ENCODE assay signal across 13 mouse cellular contexts in genomic region chr11:5425106-5425505, GRCm38 (mm10). TPM values are rescaled to one million over a fixed set of nuclear protein-coding genes. Genes with fewer than 3 reads are reported as not detected.
DNase-seq lines count a peak whose midpoint lies in the region; ATAC-seq lines count a peak whose summit lies in the region.
"Had no signal": no experiment of that assay in that cellular context is flagged by ENCODE, and none has a peak within 500 bp of the region (broad histone marks: within the 10 kb centered on the region; RNA-seq: fewer than 3 reads in every experiment).

No protein-coding gene starts in this region.

- no peak overlapping the region for H3K4me3 ChIP-seq in forebrain, embryonic 13.5 days
- H3K4me3 ChIP-seq in forebrain, embryonic 10.5 days, result no peak overlapping the region
- H3K4me3 ChIP-seq in forebrain, embryonic 16.5 days (replicated peaks; ENCODE audit: low read length), result no peak overlapping the region
- H3K4me3 ChIP-seq: limb, embryonic 10.5 days; neural tube, embryonic 12.5 days had no signal

- peak; percentile 50; the same call in 1 of the 2 replicates for ATAC-seq in forebrain, embryonic 13.5 days
- peak; percentile 84 for ATAC-seq in forebrain, embryonic 16.5 days

- no peaks in the 10 kb centered on the region for H3K36me3 ChIP-seq in forebrain, embryonic 13.5 days (ENCODE audit: poor library complexity, severe bottlenecking)
- no peaks in the 10 kb centered on the region for H3K36me3 ChIP-seq in forebrain, embryonic 10.5 days (replicated peaks)
- H3K36me3 ChIP-seq in forebrain, embryonic 16.5 days (ENCODE audit: control insufficient read depth, insufficient read depth), result no peaks in the 10 kb centered on the region
- H3K36me3 ChIP-seq: limb, embryonic 10.5 days; neural tube, embryonic 12.5 days had no signal

- WGBS in forebrain, embryonic 13.5 days, result 57% methylated on average over 2 of the region's 2 CpGs
- WGBS in forebrain, embryonic 10.5 days, result 83% methylated on average over 2 of the region's 2 CpGs
- 40% methylated on average over 2 of the region's 2 CpGs for WGBS in forebrain, embryonic 16.5 days

- H3K9ac ChIP-seq in forebrain, embryonic 13.5 days, result no peak overlapping the region
- H3K9ac ChIP-seq in forebrain, embryonic 16.5 days (replicated peaks; ENCODE audit: low read depth, low read length), result no peak overlapping the region
- H3K9ac ChIP-seq: neural tube, embryonic 12.5 days had no signal

- peaks cover 34% of the 10 kb centered on the region for H3K4me1 ChIP-seq in forebrain, embryonic 13.5 days
- peaks cover 49% of the 10 kb centered on the region for H3K4me1 ChIP-seq in forebrain, embryonic 10.5 days
- peaks cover 17% of the 10 kb centered on the region for H3K4me1 ChIP-seq in forebrain, embryonic 16.5 days (replicated peaks; ENCODE audit: control insufficient read depth, insufficient read depth, low read length)
- H3K4me1 ChIP-seq: neural tube, embryonic 12.5 days had no signal

- no peaks in the 10 kb centered on the region for H3K27me3 ChIP-seq in forebrain, embryonic 13.5 days
- H3K27me3 ChIP-seq in forebrain, embryonic 10.5 days (ENCODE audit: poor library complexity, severe bottlenecking), result no peaks in the 10 kb centered on the region
- H3K27me3 ChIP-seq in forebrain, embryonic 16.5 days (replicated peaks; ENCODE audit: control insufficient read depth, insufficient read depth, low read length), result no peaks in the 10 kb centered on the region
- H3K27me3 ChIP-seq: neural tube, embryonic 12.5 days had no signal

- no peaks in the 10 kb centered on the region for H3K9me3 ChIP-seq in forebrain, embryonic 13.5 days (replicated peaks)
- H3K9me3 ChIP-seq in forebrain, embryonic 10.5 days, result no peaks in the 10 kb centered on the region
- no peaks in the 10 kb centered on the region for H3K9me3 ChIP-seq in forebrain, embryonic 16.5 days (ENCODE audit: control insufficient read depth, low read length)
- H3K9me3 ChIP-seq: limb, embryonic 10.5 days; neural tube, embryonic 12.5 days had no signal

- DNase-seq in forebrain, embryonic 10.5 days (ENCODE audit: extremely low spot score, low spot score), result no peak
- peak; percentile 18 to 29 for DNase-seq in left cerebral cortex, adult 18-20 months (ENCODE audit: low spot score in 2 of 2)
- DNase-seq in left cerebral cortex, adult 11 months (ENCODE audit: low spot score), result no peak
- DNase-seq in right cerebral cortex, postnatal 25 days, result peak; percentile 30
- no peak for DNase-seq in kidney, postnatal 14 days
- DNase-seq in urinary bladder, postnatal 36 days (ENCODE audit: low spot score in 2 of 2), result no peak
- DNase-seq: kidney, adult 9 months; lung, adult 2 months; thymus, postnatal 4 days had no signal

- H3K4me2 ChIP-seq in forebrain, embryonic 13.5 days, result no peak overlapping the region
- H3K4me2 ChIP-seq in forebrain, embryonic 16.5 days (ENCODE audit: low read length), result no peak overlapping the region
- H3K4me2 ChIP-seq: neural tube, embryonic 12.5 days had no signal

- no peak overlapping the region for H3K27ac ChIP-seq in forebrain, embryonic 13.5 days
- no peak overlapping the region for H3K27ac ChIP-seq in forebrain, embryonic 10.5 days
- no peak overlapping the region for H3K27ac ChIP-seq in forebrain, embryonic 16.5 days (ENCODE audit: low read length)
- H3K27ac ChIP-seq: limb, embryonic 10.5 days; neural tube, embryonic 12.5 days had no signal

RNA-seq across cellular contexts. Expression of gene Znrf3, which starts 19.5 kb away (rescaled TPM):
- polyA plus RNA-seq in forebrain, embryonic 13.5 days (2015; fragmentation: Nextera tagmentation; extraction: Ambion mirVana), result 9.2 and 10.8 TPM in 2 replicates
- 11.1 and 11.9 TPM in 2 replicates for polyA plus RNA-seq in forebrain, embryonic 10.5 days (2016; fragmentation: Nextera tagmentation; extraction: Ambion mirVana)
- 10 to 100 TPM; 16.7 to 17.5 TPM for total RNA-seq in left cerebral cortex, adult 18-20 months (2021)
- 6.9 and 7.2 TPM in 2 replicates for polyA plus RNA-seq in forebrain, embryonic 16.5 days (2015; fragmentation: Nextera tagmentation; extraction: Ambion mirVana)

Comparison
In these comparisons a context has a peak if more than half of its experiments do, and no peak if none do; other contexts are left out.
1. DNase-seq: peak in left cerebral cortex, adult 18-20 months (2 of 2) and right cerebral cortex, postnatal 25 days (single experiment); none in forebrain, embryonic 10.5 days (single experiment), left cerebral cortex, adult 11 months (single experiment), kidney, postnatal 14 days (single experiment) and urinary bladder, postnatal 36 days (0 of 2).